9 mouse cellular contexts compared by ENCODE assay signal in genomic region chr10:31331225-31331775, GRCm38 (mm10). TPM values are rescaled to one million over a fixed set of nuclear protein-coding genes. Genes with fewer than 3 reads are reported as not detected.
DNase-seq lines count a peak whose midpoint lies in the region; ATAC-seq lines count a peak whose summit lies in the region.
"Had no signal": no experiment of that assay in that cellular context is flagged by ENCODE, and none has a peak within 500 bp of the region (broad histone marks: within the 10 kb centered on the region; RNA-seq: fewer than 3 reads in every experiment).

No protein-coding gene starts in this region.

- intact Hi-C loops in heart, postnatal 14 days (cut with DNase I): no loop called here

- H3K9ac ChIP-seq in heart, embryonic 12.5 days: no peak overlapping the region

- no peak overlapping the region for H3K4me3 ChIP-seq in heart, embryonic 12.5 days

- peaks cover 16% of the 10 kb centered on the region for H3K36me3 ChIP-seq in heart, embryonic 12.5 days

- DNase-seq in heart, adult 8-10 months (ENCODE audit: low spot score): peak; percentile 7
- peak; percentile 13 for DNase-seq in right cerebral cortex, postnatal 14 days
- no peak for DNase-seq in right cerebral cortex, adult 18-20 months
- DNase-seq in heart, postnatal 14 days: peak; percentile 11 to 43
- DNase-seq in testis, postnatal 14 days (ENCODE audit: low spot score): peak; percentile 13
- DNase-seq in frontal cortex, adult 2 months (ENCODE audit: extremely low spot score in 1 of 2, low spot score in 1 of 2): no peak

- no peak overlapping the region for H3K27ac ChIP-seq in heart, embryonic 12.5 days (ENCODE audit: poor library complexity, severe bottlenecking)

- no peaks in the 10 kb centered on the region for H3K9me3 ChIP-seq in heart, embryonic 12.5 days (replicated peaks)

- H3K4me1 ChIP-seq in heart, embryonic 12.5 days (replicated peaks): 0 out of 2 replicates have a peak, but pooled peaks cover 4% of the 10 kb centered on the region

- H3K4me2 ChIP-seq in heart, embryonic 12.5 days: no peak overlapping the region

- H3K27me3 ChIP-seq in heart, embryonic 12.5 days (replicated peaks): no peaks in the 10 kb centered on the region
- H3K27me3 ChIP-seq: Patski had no signal

- WGBS in heart, embryonic 12.5 days: 80% methylated on average over 4 of the region's 4 CpGs

- no peak for ATAC-seq in heart, embryonic 12.5 days (ENCODE audit: insufficient number of reproducible peaks, low FRiP score)
- no peak for ATAC-seq in activated CD4-positive, CD25-positive, alpha-beta regulatory T cell, adult 4 months
- ATAC-seq: Patski had no signal

RNA-seq across cellular contexts. Expression of gene Hddc2, which starts 18.1 kb away (rescaled TPM):
- 1 to 10 TPM; 5.8 to 7.8 (median 6.6) TPM for total RNA-seq in heart, adult 8-10 months (2022)
- 49.9 and 53.4 TPM in 2 replicates for polyA plus RNA-seq in heart, embryonic 12.5 days (2016; fragmentation: Nextera tagmentation; extraction: Ambion mirVana)
- total RNA-seq in heart, postnatal 14 days (2021): 10 to 100 TPM in 1 of 2 experiments, 1 to 10 TPM in 1; 9.3 to 10.7 TPM
- polyA plus RNA-seq in frontal cortex, adult 2 months (2012; rRNA removed): 24.2 and 24.8 TPM in 2 replicates
- polyA plus RNA-seq in activated CD4-positive, CD25-positive, alpha-beta regulatory T cell, adult 4 months (2017; shearing (Covaris generic)): 10 to 100 TPM; 91.6 to 93.6 TPM

Comparison
In these comparisons a context has a peak if more than half of its experiments do, and no peak if none do; other contexts are left out.
1. DNase-seq: peak in heart, adult 8-10 months (single experiment), right cerebral cortex, postnatal 14 days (single experiment), heart, postnatal 14 days (2 of 2) and testis, postnatal 14 days (single experiment); none in right cerebral cortex, adult 18-20 months (single experiment) and frontal cortex, adult 2 months (0 of 2).